Mouse (Mus musculus): Measurements from ENCODE around the gene Ppp1r21. TPM values are rescaled to one million over a fixed set of nuclear protein-coding genes. Genes with fewer than 3 reads are reported as not detected.

Ppp1r21 gene
- polyA plus RNA-seq, 1 experiment from 2014 or later, result 12.4 TPM

- 0 out of 2 replicates have a peak, but pooled peaks cover 4% of the 10 kb centered on the region for H3K27me3 ChIP-seq (replicated peaks)
- H3K4me2 ChIP-seq, result peak overlapping the region; percentile 92
- H3K4me3 ChIP-seq, result peak overlapping the region; percentile 65
- peaks cover 18% of the 10 kb centered on the region for H3K4me1 ChIP-seq (replicated peaks)
- 0% methylated on average over 14 of the region's 14 CpGs for WGBS
- H3K27ac ChIP-seq (ENCODE audit: poor library complexity, severe bottlenecking), result peak overlapping the region; percentile 65
- peaks cover 3% of the 10 kb centered on the region; the same call in 1 of the 2 replicates for H3K36me3 ChIP-seq
- H3K9ac ChIP-seq, result peak overlapping the region; percentile 78
- peak; percentile 74 for ATAC-seq (ENCODE audit: insufficient number of reproducible peaks, low FRiP score)
- H3K9me3 ChIP-seq (replicated peaks), result no peaks in the 10 kb centered on the region
Observed at GRCm38 (mm10) chr17:88530236-88530619, 310 bp downstream of the Ppp1r21 start.

GRCm38 (mm10) chr17:88530667-88531066 is 749 bp downstream of the Ppp1r21 start:
- H3K9me3 ChIP-seq (replicated peaks), result no peaks in the 10 kb centered on the region
- peak overlapping the region; percentile 78 for H3K9ac ChIP-seq
- WGBS, result 11% methylated on average over 11 of the region's 11 CpGs
- H3K4me3 ChIP-seq, result peak overlapping the region; percentile 65
- no peak overlapping the region for H3K27ac ChIP-seq (ENCODE audit: poor library complexity, severe bottlenecking)
- H3K36me3 ChIP-seq, result peaks cover 3% of the 10 kb centered on the region; the same call in 1 of the 2 replicates
- peak overlapping the region; percentile 92 for H3K4me2 ChIP-seq
- 0 out of 2 replicates have a peak, but pooled peaks cover 4% of the 10 kb centered on the region for H3K27me3 ChIP-seq (replicated peaks)
- ATAC-seq (ENCODE audit: insufficient number of reproducible peaks, low FRiP score), result no peak
- H3K4me1 ChIP-seq (replicated peaks), result peaks cover 19% of the 10 kb centered on the region

GRCm38 (mm10) chr17:88531176-88531575 is 1.3 kb downstream of the Ppp1r21 start:
- no peak overlapping the region for H3K27ac ChIP-seq (ENCODE audit: poor library complexity, severe bottlenecking)
- 0 out of 2 replicates have a peak, but pooled peaks cover 4% of the 10 kb centered on the region for H3K27me3 ChIP-seq (replicated peaks)
- no peak overlapping the region for H3K9ac ChIP-seq
- peaks cover 3% of the 10 kb centered on the region; the same call in 1 of the 2 replicates for H3K36me3 ChIP-seq
- peak overlapping the region; percentile 31; the same call in 1 of the 2 replicates for H3K4me2 ChIP-seq
- no peaks in the 10 kb centered on the region for H3K9me3 ChIP-seq (replicated peaks)
- ATAC-seq (ENCODE audit: insufficient number of reproducible peaks, low FRiP score), result no peak
- no peak overlapping the region for H3K4me3 ChIP-seq
- peaks cover 19% of the 10 kb centered on the region for H3K4me1 ChIP-seq (replicated peaks)
- WGBS, result 56% methylated on average over 6 of the region's 6 CpGs

DNA sequence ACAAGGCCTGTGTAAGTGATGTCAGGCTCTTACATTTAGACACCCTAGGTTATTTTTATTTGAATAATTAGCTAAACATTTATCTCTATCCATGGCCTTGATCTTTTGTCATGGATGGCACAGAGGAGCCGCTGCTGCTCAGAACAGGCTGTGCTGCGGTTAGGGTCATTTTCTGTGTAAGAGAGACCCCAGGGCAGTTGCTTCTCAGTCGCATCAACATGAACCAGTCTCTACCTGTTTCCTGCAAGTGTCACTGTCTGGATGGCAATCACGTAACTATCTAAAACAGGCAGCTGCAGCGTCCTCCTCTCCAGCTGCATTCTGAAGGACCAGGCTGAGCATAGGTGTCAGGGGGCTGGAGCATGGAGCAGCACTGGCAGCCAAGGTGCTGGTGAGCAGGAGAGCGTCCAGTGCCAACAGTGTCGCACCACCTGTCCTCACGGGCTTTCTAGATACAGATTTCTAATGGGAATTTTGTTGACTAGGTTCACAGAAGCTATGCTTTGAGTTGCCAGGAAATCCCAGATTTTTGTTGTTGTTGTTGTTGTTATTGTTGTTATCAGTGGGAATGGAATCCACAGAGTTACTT is 8.0 kb downstream of the Ppp1r21 start:
- peaks cover 3% of the 10 kb centered on the region; the same call in 1 of the 2 replicates for H3K36me3 ChIP-seq
- H3K4me2 ChIP-seq, result no peak overlapping the region
- H3K4me3 ChIP-seq, result no peak overlapping the region
- no peak overlapping the region for H3K9ac ChIP-seq
- 80% methylated on average over 8 of the region's 8 CpGs for WGBS
- ATAC-seq (ENCODE audit: insufficient number of reproducible peaks, low FRiP score), result no peak
- no peak overlapping the region for H3K27ac ChIP-seq (ENCODE audit: poor library complexity, severe bottlenecking)
- peaks cover 11% of the 10 kb centered on the region; the same call in 1 of the 2 replicates for H3K4me1 ChIP-seq (replicated peaks)
- H3K9me3 ChIP-seq (replicated peaks), result no peaks in the 10 kb centered on the region
- no peaks in the 10 kb centered on the region for H3K27me3 ChIP-seq (replicated peaks)

DNA sequence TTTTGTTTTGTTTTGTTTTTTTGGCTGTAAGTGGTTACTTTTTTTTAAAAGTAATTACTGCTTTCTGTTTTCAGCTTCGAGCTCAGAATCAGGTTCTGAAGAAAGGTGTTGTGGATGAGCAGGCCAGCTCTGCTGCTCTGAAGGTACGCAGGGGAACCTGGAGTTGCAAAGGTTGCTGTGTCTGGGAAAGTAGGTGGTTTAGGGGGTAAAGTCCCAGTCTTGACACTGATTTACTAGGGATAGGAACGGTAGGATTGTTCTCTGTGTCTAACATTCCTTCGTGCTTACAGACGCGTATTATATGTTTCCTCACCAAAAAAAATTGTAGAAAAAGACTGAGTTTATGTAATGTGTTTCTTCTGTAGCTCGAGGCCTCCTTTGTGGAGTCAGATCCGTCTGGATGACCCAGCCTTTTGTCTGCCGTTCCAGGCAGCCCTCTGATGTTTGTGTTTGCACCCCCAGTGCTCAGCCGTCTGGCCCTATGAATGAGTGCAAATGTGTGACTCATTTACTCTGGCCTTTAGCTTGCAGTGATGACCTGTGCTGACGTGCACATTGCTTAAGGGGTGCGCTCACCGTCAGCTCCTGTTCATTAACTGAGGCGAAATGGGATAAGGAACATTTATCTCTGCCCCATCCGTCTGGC is 13.0 kb downstream of the Ppp1r21 start:
- no peak overlapping the region for H3K27ac ChIP-seq (ENCODE audit: poor library complexity, severe bottlenecking)

GRCm38 (mm10) chr17:88543417-88543782 is 13.5 kb downstream of the Ppp1r21 start:
- Histone ChIP-seq H3K9me3 (replicated peaks) (no peaks in the 10 kb centered on the region), H3K9ac (no peak overlapping the region), H3K4me2 (no peak overlapping the region), H3K4me1 (replicated peaks) (peaks cover 4% of the 10 kb centered on the region), H3K27me3 (replicated peaks) (no peaks in the 10 kb centered on the region), H3K27ac (ENCODE audit: poor library complexity, severe bottlenecking) (no peak overlapping the region), H3K36me3 (peaks cover 26% of the 10 kb centered on the region), H3K4me3 (no peak overlapping the region)
- no peak for ATAC-seq (ENCODE audit: insufficient number of reproducible peaks, low FRiP score)
- 63% methylated on average over 3 of the region's 3 CpGs for WGBS

More for the DNA sequence above, 13.0 kb downstream of the Ppp1r21 start:
- Histone ChIP-seq H3K9me3 (replicated peaks) (no peaks in the 10 kb centered on the region), H3K4me3 (no peak overlapping the region), H3K9ac (no peak overlapping the region), H3K36me3 (peaks cover 25% of the 10 kb centered on the region), H3K27me3 (replicated peaks) (no peaks in the 10 kb centered on the region), H3K4me2 (no peak overlapping the region), H3K4me1 (replicated peaks) (peaks cover 4% of the 10 kb centered on the region)
- no peak for ATAC-seq (ENCODE audit: insufficient number of reproducible peaks, low FRiP score)
- 58% methylated on average over 15 of the region's 15 CpGs for WGBS

- peaks cover 35% of the 10 kb centered on the region for H3K36me3 ChIP-seq
Observed at GRCm38 (mm10) chr17:88545217-88545784, 15.4 kb downstream of the Ppp1r21 start.

GRCm38 (mm10) chr17:88546745-88547144 is 16.8 kb downstream of the Ppp1r21 start:
- ATAC-seq (ENCODE audit: insufficient number of reproducible peaks, low FRiP score), result no peak
- no peak overlapping the region for H3K9ac ChIP-seq
- no peaks in the 10 kb centered on the region for H3K9me3 ChIP-seq (replicated peaks)
- H3K27me3 ChIP-seq (replicated peaks), result no peaks in the 10 kb centered on the region
- no peak overlapping the region for H3K4me3 ChIP-seq
- H3K4me1 ChIP-seq (replicated peaks), result peaks cover 14% of the 10 kb centered on the region
- no peak overlapping the region for H3K4me2 ChIP-seq
- H3K36me3 ChIP-seq, result peaks cover 35% of the 10 kb centered on the region
- 88% methylated on average over 4 of the region's 4 CpGs for WGBS
- H3K27ac ChIP-seq (ENCODE audit: poor library complexity, severe bottlenecking), result no peak overlapping the region

More at GRCm38 (mm10) chr17:88545217-88545784, 15.4 kb downstream of the Ppp1r21 start:
- H3K9me3 ChIP-seq (replicated peaks), result no peaks in the 10 kb centered on the region
- no peak overlapping the region for H3K9ac ChIP-seq
- H3K4me3 ChIP-seq, result no peak overlapping the region
- ATAC-seq (ENCODE audit: insufficient number of reproducible peaks, low FRiP score), result no peak
- H3K27ac ChIP-seq (ENCODE audit: poor library complexity, severe bottlenecking), result no peak overlapping the region
- H3K4me2 ChIP-seq, result no peak overlapping the region
- H3K27me3 ChIP-seq (replicated peaks), result no peaks in the 10 kb centered on the region
- peaks cover 10% of the 10 kb centered on the region for H3K4me1 ChIP-seq (replicated peaks)
- WGBS, result 86% methylated on average over 15 of the region's 15 CpGs

DNA sequence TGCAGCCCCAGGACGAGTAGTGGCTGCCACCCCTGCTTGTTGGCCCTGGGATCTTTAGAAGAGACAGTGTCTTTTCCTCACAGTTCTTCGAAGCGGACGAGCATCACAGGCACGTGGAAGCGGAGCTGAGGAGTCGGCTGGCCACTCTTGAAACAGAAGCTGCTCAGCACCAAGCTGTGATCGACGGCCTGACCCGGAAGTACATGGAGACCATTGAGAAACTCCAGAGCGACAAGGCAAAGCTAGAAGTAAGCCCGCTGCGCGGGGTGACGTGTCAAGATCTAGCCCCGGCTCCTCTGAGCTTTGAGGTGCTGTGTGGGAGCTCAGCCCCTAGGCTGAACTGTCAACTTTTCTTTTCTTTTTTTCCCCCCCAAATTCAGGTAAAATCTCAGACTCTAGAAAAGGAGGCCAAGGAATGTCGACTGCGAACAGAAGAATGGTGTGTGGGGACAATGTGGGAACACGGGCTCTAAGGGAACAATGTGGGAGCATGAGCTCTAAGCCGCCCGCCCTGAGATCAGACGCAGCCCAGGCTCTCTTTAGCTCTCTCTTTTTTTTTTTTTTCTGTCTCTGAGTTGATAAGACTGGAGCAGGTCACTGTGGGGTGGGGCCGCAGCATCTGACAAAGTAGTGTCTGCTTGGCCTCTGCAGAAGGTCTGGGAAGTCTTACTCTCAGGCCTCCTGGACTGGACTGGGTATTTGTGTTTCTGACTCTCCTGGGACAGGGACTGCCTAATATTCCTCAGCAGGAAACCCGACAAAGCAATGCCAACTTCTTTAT is 19.7 kb downstream of the Ppp1r21 start:
- peaks cover 29% of the 10 kb centered on the region for H3K4me1 ChIP-seq (replicated peaks)
- H3K27ac ChIP-seq (ENCODE audit: poor library complexity, severe bottlenecking), result no peak overlapping the region
- WGBS, result 52% methylated on average over 24 of the region's 24 CpGs
- no peak overlapping the region for H3K4me2 ChIP-seq
- H3K36me3 ChIP-seq, result peaks cover 29% of the 10 kb centered on the region
- ATAC-seq (ENCODE audit: insufficient number of reproducible peaks, low FRiP score), result no peak
- no peaks in the 10 kb centered on the region for H3K27me3 ChIP-seq (replicated peaks)
- no peak overlapping the region for H3K4me3 ChIP-seq
- H3K9me3 ChIP-seq (replicated peaks), result no peaks in the 10 kb centered on the region
- no peak overlapping the region for H3K9ac ChIP-seq

DNA sequence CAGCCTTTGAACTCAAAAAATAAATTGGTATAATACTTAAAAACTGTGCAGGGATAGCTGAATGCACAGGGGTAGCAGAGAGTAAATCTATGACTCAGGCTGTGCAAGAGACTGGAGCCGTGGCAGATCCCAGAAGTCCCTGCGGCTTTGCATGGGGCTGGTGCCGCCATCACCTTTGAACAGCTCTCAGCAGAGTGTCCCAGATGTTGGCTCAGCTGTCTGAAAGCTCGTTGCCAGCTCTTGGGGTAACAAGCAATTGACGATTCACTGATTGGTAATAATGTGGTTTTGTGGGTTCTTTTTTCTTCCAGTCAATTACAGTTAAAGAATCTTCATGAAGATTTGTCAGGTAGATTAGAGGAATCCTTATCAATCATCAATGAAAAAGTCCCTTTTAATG is 20.4 kb downstream of the Ppp1r21 start:
- H3K9ac ChIP-seq, result no peak overlapping the region
- H3K9me3 ChIP-seq (replicated peaks), result no peaks in the 10 kb centered on the region
- 74% methylated on average over 5 of the region's 5 CpGs for WGBS
- no peak overlapping the region for H3K4me2 ChIP-seq
- peaks cover 29% of the 10 kb centered on the region for H3K4me1 ChIP-seq (replicated peaks)
- H3K27me3 ChIP-seq (replicated peaks), result no peaks in the 10 kb centered on the region
- H3K36me3 ChIP-seq, result peaks cover 30% of the 10 kb centered on the region
- H3K4me3 ChIP-seq, result no peak overlapping the region
- ATAC-seq (ENCODE audit: insufficient number of reproducible peaks, low FRiP score), result no peak
- H3K27ac ChIP-seq (ENCODE audit: poor library complexity, severe bottlenecking), result no peak overlapping the region
